Mouse (Mus musculus): Measurements from ENCODE around the gene Exosc7. TPM values are rescaled to one million over a fixed set of nuclear protein-coding genes. Genes with fewer than 3 reads are reported as not detected.

The Exosc7 gene
- total and polyA plus RNA-seq, 3 experiments: 162 to 196 TPM; not detected in 1

GRCm38 (mm10) chr9:123173760-123174159 lies 60.7 kb downstream of the Exosc7 start:
- Histone ChIP-seq H3K9me3 (replicated peaks; ENCODE audit: insufficient read depth, low read length) (no peaks in the 10 kb centered on the region), H3K36me3 (ENCODE audit: control insufficient read depth in 1 of 2, insufficient read depth in 2 of 2, low read length in 2 of 2) (peaks cover 0 to 15% of the 10 kb centered on the region in 2 experiments; a peak in 2 of 4 replicates), H3K27ac (ENCODE audit: control insufficient read depth, low read depth, low read length) (no peak overlapping the region), H3K79me2 (ENCODE audit: control insufficient read depth, insufficient read depth, low read length, poor library complexity) (no peaks in the 10 kb centered on the region), H3K27me3 (ENCODE audit: control insufficient read depth in 1 of 2, insufficient read depth in 2 of 2, low read length in 2 of 2) (no peaks in the 10 kb centered on the region; a peak in 1 of 4 replicates), H3K4me3 (ENCODE audit: control insufficient read depth in 1 of 2, insufficient read depth in 1 of 2, low read depth in 2 of 2, low read length in 2 of 2) (peak overlapping the region; percentile 10 to 46; a peak in 1 of 4 replicates), H3K9ac (ENCODE audit: control insufficient read depth, low read depth, low read length, poor library complexity, severe bottlenecking) (no peak overlapping the region), H3K4me1 (ENCODE audit: control insufficient read depth in 1 of 2, insufficient read depth in 2 of 2, low read length in 2 of 2) (peaks cover 6 to 23% of the 10 kb centered on the region in 2 experiments)
- peak; percentile 66 for DNase-seq (ENCODE audit: low read depth, low spot score)
- TF ChIP-seq ZNF384 (IDR thresholded peaks at IDR 0.05; ENCODE audit: low read depth, low read length): no peak
- no peak for TF ChIP-seq RCOR1 (IDR thresholded peaks at IDR 0.05; ENCODE audit: low read depth, low read length)
- TF ChIP-seq TCF12 (IDR thresholded peaks at IDR 0.05; ENCODE audit: low read depth, low read length): peak; percentile 21; the same call in 1 of the 2 replicates
- TF ChIP-seq MAX (IDR thresholded peaks at IDR 0.05; ENCODE audit: low read length): no peak
- TF ChIP-seq CTCF (IDR thresholded peaks at IDR 0.05 in 2 of 3, conservative IDR thresholded peaks at IDR 0.05 in 1 of 3; ENCODE audit: control insufficient read depth in 1 of 3, insufficient read depth in 1 of 3, low read depth in 2 of 3, low read length in 3 of 3, poor library complexity in 1 of 3, severe bottlenecking in 1 of 3): no peak
- no peak for TF ChIP-seq NRF1 (IDR thresholded peaks at IDR 0.05; ENCODE audit: insufficient read depth, low read depth, low read length, poor library complexity, severe bottlenecking)
- TF ChIP-seq GATA1 (IDR thresholded peaks at IDR 0.05; ENCODE audit: low read depth, low read length): peak; percentile 72
- no peak for TF ChIP-seq MYC (IDR thresholded peaks at IDR 0.05; ENCODE audit: low read depth, low read length)
- peak; percentile 37 to 73; a peak in 3 of 4 replicates for TF ChIP-seq EP300 (IDR thresholded peaks at IDR 0.05; ENCODE audit: low read depth in 1 of 2, low read length in 2 of 2)
- TF ChIP-seq RAD21 (IDR thresholded peaks at IDR 0.05; ENCODE audit: low read depth, low read length): no peak
- TF ChIP-seq POLR2AphosphoS5 (IDR thresholded peaks at IDR 0.05; ENCODE audit: borderline replicate concordance, low read depth, low read length): no peak
- TF ChIP-seq GABPA (IDR thresholded peaks at IDR 0.05; ENCODE audit: low read depth, low read length): no peak
- no peak for TF ChIP-seq JUND (IDR thresholded peaks at IDR 0.05; ENCODE audit: low read depth, low read length)
- TF ChIP-seq TAL1 (IDR thresholded peaks at IDR 0.05; ENCODE audit: low read length): peak; percentile 60

DNA sequence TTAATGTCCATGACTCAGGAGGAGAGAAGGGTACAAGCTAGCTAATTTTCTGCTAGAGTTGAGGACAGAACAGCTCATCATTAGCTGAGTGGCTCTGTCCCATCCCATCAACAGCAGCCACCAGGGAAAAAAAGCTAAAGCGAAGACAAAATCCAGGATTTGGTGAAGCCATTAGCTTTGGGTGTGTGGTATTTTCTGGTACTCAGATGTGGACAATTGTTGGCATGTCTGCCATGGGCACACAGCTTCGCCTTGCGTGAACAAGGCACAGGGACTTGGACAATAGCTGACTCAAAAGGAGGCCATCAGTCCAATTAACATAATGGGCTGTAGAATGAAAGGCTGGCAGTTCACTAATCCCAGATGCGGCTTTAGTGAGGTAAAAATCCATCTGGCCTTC lies 61.3 kb downstream of the Exosc7 start:
- no peaks in the 10 kb centered on the region; a peak in 1 of 4 replicates for H3K27me3 ChIP-seq (ENCODE audit: control insufficient read depth in 1 of 2, insufficient read depth in 2 of 2, low read length in 2 of 2)
- TF ChIP-seq ZMIZ1 (IDR thresholded peaks at IDR 0.05; ENCODE audit: low read depth, low read length): no peak
- TF ChIP-seq KAT2A (conservative IDR thresholded peaks at IDR 0.05; ENCODE audit: low read depth, low read length): no peak
- TF ChIP-seq NRF1 (IDR thresholded peaks at IDR 0.05; ENCODE audit: insufficient read depth, low read depth, low read length, poor library complexity, severe bottlenecking): no peak
- TF ChIP-seq MAX (IDR thresholded peaks at IDR 0.05; ENCODE audit: low read length): no peak
- TF ChIP-seq GABPA (IDR thresholded peaks at IDR 0.05; ENCODE audit: low read depth, low read length): no peak
- no peak for TF ChIP-seq BHLHE40 (IDR thresholded peaks at IDR 0.05; ENCODE audit: borderline replicate concordance, low read depth, low read length)
- no peak for TF ChIP-seq MXI1 (IDR thresholded peaks at IDR 0.05; ENCODE audit: low read depth, low read length)
- no peak for TF ChIP-seq ELF1 (IDR thresholded peaks at IDR 0.05; ENCODE audit: low read depth, low read length)
- no peak for TF ChIP-seq CHD1 (IDR thresholded peaks at IDR 0.05; ENCODE audit: low read depth, low read length)
- no peak for TF ChIP-seq GATA1 (IDR thresholded peaks at IDR 0.05; ENCODE audit: low read depth, low read length)
- TF ChIP-seq SMC3 (IDR thresholded peaks at IDR 0.05; ENCODE audit: low read depth, low read length): no peak
- no peak for TF ChIP-seq MAFK (IDR thresholded peaks at IDR 0.05; ENCODE audit: borderline replicate concordance, low read depth, low read length)
- no peak for TF ChIP-seq UBTF (IDR thresholded peaks at IDR 0.05; ENCODE audit: borderline replicate concordance, insufficient read depth, low read depth, low read length)
- TF ChIP-seq RAD21 (IDR thresholded peaks at IDR 0.05; ENCODE audit: low read depth, low read length): no peak
- no peak for TF ChIP-seq USF2 (IDR thresholded peaks at IDR 0.05; ENCODE audit: borderline replicate concordance in 1 of 2, insufficient read depth in 1 of 2, low read depth in 1 of 2, low read length in 2 of 2)
- no peak for TF ChIP-seq POLR2A (IDR thresholded peaks at IDR 0.05; ENCODE audit: control insufficient read depth in 1 of 2, insufficient read depth in 1 of 2, low read depth in 1 of 2, low read length in 2 of 2, poor library complexity in 1 of 2)
- no peak for TF ChIP-seq CHD2 (IDR thresholded peaks at IDR 0.05; ENCODE audit: low read length)
- TF ChIP-seq SIN3A (IDR thresholded peaks at IDR 0.05; ENCODE audit: low read length): no peak
- H3K36me3 ChIP-seq (ENCODE audit: control insufficient read depth in 1 of 2, insufficient read depth in 2 of 2, low read length in 2 of 2): peaks cover 0 to 15% of the 10 kb centered on the region in 2 experiments; a peak in 2 of 4 replicates
- H3K9ac ChIP-seq (ENCODE audit: control insufficient read depth, low read depth, low read length, poor library complexity, severe bottlenecking): no peak overlapping the region
- H3K9me3 ChIP-seq (replicated peaks; ENCODE audit: insufficient read depth, low read length): no peaks in the 10 kb centered on the region
- H3K4me1 ChIP-seq (ENCODE audit: control insufficient read depth in 1 of 2, insufficient read depth in 2 of 2, low read length in 2 of 2): peaks cover 6 to 23% of the 10 kb centered on the region in 2 experiments
- no peak overlapping the region for H3K27ac ChIP-seq (ENCODE audit: control insufficient read depth, low read depth, low read length)
- H3K4me3 ChIP-seq (ENCODE audit: control insufficient read depth in 1 of 2, insufficient read depth in 1 of 2, low read depth in 2 of 2, low read length in 2 of 2): no peak overlapping the region
- no peak for DNase-seq (ENCODE audit: low read depth, low spot score)
- no peaks in the 10 kb centered on the region for H3K79me2 ChIP-seq (ENCODE audit: control insufficient read depth, insufficient read depth, low read length, poor library complexity)
